Mouse (Mus musculus) lung, postnatal 36 days (tissue): ENCODE data around the gene Gm49661.

Source experiments
- DNase-seq: peaks from one replicate; pipeline ENCODE4 v3.0.0; 2022; ENCODE audit warnings: mixed read lengths

Gene Gm49661

DNA sequence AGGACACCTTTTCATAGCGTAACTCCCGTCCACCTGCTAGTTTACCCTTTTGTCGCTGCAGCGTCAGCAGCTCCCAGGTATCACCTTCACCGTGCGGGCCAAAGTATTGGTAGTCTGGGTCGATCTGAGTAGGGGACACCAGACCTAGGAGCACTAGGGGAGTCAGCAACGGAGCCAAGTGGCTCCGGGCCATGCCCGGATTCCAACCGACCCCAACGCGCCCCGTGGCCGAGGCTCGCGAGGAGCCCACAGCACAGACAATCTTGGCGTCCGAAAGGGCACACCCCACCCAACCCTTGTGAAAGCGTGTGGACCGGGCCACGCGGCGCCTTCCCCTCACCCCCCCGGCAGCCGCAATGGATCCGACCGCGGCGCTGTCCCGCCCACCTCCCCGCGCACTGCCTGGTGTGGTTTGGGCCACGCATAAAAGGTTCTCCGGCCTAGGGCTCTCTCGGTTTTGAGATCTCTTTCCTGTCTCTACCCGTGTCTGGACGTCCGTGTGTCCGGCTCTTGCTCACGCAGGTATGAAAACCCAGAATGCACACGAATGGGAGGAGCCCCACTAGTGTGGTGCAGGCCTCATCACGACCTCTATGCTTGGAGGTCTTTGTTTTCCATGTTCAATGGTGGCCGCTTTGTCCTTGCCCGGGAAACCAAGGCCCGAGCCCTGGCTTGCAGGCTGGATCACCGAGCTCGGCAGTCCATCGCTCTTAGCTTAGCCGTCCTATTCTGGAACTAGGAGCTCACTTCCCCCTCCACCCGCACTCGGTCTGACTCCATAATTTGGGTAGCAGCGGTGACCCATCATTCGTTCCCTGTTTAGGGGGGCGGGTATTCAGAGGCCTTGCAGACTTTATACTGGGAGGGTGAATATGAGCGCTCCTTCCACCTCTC, at the start of gene Gm49661, which contains the start of the genes Prdx2 and Rnaseh2a:
TSS of gene Gm49661 (minus strand) at position 193 of the 894 bp plus-strand sequence.
TSS of gene Prdx2 (plus strand) at position 347 of the 894 bp plus-strand sequence.
TSS of gene Rnaseh2a (minus strand) at position 527 of the 894 bp plus-strand sequence.
- DNase-seq = peak; percentile 80

DNA sequence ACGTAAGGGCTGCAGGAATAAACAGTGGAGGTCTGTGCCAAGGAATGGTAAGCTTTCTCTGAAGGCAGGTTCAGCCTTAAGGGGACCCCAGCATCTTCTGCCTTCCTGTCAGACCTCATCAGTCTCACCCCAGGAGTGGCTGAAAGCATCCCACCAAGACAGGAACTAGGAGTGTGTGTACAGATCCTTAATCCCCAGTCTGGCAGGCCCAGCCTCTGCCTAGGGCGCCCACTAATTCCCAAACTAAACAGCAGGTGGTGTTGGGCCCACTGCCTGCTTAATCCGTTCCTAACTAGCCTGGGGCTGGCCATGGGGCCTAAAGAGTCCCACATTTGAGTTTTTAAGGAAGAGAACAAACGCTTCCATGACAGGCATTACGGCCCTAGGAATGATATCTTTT, 48.0 kb upstream of the Gm49661 start:
- DNase-seq = no peak

DNA sequence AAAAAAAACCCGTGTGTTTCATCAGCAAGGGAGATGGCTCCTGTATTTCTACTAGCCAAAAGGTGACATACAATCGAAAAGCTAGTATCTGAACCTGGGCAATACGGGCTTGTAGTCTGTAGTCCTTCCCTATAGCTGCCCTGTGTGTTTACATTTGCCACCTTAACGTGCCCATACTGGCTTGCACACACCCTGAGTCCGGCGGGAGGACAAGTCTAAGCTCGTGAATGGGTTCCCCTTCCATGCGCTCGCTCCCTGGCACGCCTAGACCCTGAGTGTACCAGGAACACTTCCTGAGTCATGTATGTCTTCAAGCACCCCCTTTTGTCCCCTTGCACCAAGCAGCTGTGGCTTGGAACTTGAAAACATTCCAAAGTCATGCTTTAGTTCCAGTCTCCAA, 47.5 kb upstream of the Gm49661 start:
- DNase-seq = no peak

DNA sequence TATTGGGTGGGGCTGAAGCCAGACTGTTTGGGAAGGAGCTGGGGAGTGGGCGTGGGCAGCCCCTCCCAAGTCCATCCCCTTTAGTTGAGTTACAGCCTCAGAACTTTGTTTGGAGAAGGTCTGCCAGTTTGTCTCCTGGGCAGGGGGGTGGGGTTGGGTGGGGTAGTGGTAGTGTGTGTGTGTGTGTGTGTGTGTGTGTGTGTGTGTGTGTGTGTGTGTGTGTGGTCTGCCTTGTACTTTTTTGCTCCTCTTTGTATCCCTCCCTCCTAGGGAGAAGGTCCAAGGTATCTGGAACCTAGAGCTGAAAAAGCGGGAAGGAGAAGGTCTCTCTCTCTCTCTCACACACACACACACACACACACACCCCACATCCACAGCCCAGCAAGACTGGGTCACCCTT, 45.2 kb upstream of the Gm49661 start, which contains the start of gene Best2:
TSS of gene Best2 (minus strand) at position 101 of the 400 bp plus-strand sequence.
- DNase-seq = no peak

DNA sequence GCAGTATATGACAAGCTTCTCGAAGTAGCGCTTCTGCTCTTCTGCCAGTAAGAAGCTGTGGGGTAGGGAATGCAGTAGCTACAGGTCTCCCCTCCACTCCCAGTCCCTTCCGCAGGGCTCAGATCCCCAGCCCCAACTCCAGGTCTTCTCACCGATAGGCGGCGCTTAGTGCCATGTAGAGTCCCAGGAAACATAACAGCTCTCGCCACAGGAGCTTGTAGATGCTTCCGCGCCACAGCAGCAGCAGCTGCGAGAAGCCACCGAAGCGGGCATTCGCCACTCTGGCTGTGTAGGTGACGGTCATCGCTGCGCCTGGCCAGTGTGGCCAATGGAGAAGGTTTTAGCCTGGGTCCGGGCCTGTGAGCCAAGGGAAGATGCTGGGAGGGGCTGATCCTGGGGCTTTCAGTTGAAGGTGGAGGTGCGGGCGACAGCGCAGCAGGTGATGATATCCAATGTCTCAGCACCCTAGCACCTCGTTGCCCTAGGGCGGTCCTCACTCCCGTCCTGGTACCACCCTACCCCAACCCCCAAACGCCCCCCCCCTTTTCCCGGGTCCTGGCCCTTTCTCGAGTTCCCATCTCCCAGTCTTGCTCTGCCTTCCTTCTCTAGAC, 44.1 kb upstream of the Gm49661 start:
- DNase-seq = peak; percentile 89

DNA sequence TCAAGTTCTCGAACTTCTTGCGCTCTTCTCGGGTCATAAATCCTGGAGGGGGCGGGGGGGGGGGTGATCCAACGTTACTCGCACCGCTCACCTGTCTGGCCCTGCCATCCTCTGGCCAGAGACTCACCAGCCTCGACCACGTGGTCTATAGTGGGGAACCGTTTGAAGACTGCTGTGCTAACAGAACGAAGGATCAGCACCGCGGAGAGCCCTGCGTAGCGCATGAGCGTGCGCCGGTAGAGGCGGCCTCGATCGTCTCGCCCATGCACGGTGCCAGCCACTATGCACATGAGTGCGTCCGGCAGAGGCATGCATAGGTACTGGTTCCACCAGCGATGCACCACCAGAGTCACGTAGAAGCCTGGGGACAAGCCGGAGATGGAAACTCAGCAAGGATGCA, 42.0 kb upstream of the Gm49661 start:
- DNase-seq = no peak

DNA sequence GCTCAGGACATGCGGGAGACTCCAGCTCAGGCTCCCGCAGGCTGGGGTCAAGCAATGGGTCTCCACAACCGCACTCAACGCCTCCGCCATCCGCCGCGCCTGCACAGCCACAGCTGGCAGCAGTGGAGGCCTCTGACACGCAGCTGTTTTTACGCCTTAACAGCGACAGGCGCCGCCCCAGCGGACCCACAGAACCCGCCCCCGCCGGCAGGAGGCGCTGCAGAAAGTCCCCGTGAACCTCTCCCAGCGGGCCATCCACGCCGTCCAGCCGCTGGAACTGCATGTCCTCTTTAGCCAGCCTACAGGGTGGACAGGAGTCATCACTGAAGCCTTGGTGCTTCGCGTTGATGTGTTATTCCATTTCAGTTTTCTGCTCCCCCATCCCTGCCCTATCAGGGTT, 38.5 kb upstream of the Gm49661 start:
- DNase-seq = peak; percentile 62

DNA sequence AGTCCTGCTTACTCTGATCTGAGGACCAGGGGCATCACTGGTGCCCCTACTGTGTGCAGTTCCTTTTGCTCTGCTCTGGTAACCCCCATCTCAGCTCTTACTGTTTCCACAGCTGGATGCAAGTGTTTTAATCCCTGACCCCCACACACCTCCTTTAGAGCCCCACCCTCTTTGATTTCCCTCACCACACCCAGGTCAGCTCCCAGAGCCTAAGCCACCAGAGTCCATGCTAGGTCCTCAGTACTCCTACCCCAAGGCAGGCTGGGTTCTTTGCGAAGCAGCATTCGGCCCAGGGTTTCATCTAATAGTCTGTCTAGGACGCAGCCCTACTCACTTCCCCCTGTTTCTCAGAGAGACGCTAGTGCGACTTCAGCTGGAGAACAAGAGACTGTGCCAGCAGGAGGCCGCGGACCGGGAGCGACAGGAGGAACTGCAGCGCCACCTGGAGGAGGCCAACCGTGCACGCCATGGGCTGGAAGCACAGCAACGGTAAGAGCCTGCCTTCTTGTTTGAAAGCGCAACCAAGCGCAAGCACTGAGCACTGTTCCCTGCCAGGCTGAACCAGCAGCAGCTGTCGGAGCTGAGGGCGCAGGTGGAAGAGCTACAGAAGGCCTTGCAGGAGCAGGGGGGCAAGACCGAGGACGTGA, 28.5 kb upstream of the Gm49661 start:
- DNase-seq = peak; percentile 96

DNA sequence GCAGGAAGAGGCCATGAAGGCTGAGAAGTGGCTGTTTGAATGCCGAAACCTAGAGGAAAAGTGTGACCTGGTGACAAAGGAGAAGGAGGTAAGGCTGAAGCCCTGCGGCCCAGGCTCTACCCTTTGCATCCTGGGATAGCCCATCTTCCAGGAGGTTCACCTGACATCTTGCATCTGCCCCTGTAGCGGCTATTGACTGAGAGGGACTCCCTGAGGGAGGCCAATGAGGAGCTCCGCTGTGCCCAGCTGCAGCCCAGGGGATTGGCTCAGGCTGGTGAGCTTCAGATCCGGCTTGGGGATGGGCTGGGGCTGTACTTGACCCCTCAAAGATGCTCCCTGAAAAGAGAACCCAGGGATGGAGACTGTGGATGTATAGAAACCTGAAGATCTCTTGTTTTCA, 27.7 kb upstream of the Gm49661 start:
- DNase-seq = no peak

DNA sequence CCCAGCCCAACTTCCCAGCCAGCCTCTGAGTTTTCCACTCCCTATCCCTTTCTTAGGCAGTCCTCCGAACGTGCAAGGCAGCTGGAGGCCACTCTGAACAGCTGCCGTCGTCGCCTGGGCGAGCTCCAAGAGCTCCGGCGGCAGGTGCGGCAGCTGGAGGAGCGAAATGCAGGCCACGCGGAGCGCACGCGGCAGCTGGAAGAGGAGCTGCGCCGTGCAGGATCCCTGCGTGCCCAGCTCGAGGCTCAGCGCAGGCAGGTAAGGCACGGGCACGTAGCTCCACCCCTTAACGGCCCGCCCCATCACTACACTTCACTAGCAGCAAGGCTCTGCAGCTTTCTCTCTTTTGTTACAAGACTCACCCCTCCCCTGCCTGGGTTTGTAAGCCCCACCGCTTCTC, 26.4 kb upstream of the Gm49661 start:
- DNase-seq = no peak

DNA sequence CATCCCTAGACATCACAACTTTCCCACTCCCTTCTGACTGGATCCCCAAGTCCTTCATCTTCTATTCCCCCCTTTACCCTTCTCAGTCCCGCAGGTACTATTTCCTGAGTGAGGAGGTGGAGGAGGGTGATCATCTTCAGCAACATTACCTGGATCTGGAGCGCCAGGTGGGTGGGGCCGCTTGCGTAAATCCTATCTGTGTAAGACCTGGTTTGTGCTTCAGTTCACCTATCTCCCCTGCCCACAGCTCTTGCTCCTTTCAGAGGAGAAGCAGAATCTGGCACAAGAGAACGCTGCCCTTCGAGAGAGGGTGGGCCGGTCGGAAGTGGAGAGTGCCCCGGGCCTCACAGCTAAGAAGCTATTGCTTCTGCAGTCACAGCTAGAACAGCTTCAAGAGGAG, 25.1 kb upstream of the Gm49661 start:
- DNase-seq = no peak

DNA sequence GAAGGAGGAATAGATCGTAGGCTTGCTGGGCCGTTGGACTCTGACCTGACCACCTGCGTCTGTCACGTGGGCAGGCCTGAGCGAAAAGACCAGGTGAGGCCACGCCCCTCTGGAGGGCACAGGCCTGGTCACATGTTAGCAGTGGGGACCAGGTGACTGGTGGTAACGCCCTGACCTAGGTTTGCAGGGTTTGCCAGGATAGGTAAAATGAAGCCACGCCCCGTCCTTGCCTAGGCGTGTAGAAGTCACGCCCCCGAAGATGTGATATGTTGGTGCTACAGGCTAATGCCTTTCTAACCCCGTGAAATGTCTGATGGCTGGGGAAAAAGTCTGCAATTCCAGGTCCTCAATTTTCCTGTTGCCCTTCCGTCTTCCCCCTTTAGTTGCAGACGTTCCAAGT, 21.6 kb upstream of the Gm49661 start:
- DNase-seq = peak; percentile 94

DNA sequence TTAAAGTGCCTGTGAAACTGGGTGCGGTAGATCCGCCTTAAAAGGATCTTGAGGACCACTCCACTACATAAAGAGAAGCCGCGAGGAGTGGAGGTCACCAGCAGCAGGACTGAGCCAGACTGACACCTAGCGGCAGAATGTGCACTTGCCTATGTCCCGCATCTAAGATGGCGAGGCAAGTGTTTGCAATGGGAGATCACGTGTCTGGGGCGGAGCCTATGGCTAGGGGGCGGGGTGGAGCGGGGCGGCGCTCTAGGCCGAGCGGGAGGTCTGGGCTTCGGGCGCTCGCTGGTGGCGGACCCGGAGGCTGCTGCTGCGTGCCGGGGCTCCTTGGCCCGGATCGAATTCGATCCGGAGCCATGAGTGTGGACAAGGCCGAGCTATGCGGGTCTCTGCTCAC, 21.1 kb upstream of the Gm49661 start, which contains the start of gene Hook2:
TSS of gene Hook2 (plus strand) at position 255 of the 400 bp plus-strand sequence.
- DNase-seq = peak; percentile 99

DNA sequence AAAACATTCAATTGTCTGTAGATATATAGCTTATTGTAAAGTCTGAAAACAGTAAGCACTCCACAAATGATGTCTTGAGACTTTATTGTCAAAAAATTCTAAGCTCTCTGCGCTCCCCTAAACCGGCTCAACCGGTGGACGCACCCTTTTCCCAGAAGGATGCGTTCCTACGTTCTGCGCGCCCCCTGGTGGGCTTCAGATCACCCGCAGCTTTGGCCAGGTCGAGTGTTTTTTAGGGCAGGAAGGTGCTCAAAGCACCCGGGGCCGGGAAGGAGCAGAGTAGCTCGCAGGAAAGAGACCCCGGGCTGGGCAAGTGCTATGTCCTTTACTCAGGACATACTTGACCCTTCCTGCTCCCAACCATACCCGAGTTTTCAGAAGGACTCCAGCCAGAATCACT, 20.6 kb upstream of the Gm49661 start:
- peak; percentile 98 for DNase-seq

DNA sequence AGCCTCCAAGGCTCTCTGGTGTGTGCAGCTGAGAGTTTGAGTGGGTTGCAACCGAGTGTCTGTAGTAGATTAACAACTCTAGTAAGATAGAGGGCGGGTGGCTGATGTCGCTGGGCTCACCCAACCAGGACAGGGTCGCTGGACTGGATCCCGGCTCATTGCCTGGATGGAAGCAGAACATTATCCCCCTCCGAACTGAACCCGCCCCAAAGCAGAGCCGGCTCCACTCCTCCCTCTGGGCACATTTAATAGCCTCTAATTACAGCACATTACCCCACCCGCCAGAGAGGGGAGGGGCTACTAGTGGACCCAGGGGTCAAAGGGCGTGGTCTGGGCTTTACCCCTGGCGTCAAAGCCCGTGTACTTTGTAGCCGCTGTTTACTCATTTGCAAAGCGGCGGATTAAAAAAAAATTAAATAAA, 20.1 kb upstream of the Gm49661 start:
- DNase-seq = peak; percentile 78

DNA sequence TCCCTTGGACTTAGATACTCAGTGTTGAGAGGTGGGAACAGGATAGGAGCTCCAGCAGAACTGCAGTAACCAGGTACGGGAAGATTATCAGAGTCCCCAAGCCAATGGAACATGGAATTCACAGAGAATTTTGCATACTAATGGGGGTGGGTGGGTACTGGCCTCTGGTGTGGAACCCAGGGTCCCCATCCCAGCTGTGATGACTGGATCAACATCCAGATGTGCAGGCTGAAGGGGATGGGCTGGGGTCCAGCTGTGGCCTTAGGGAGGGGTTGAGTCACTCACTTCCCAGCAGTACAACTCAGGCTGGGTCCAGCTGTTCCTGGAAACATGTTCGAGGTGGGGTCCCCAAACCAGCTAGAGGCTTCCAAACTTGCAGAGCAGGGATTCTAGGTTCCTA, 18.7 kb upstream of the Gm49661 start:
- DNase-seq = no peak

DNA sequence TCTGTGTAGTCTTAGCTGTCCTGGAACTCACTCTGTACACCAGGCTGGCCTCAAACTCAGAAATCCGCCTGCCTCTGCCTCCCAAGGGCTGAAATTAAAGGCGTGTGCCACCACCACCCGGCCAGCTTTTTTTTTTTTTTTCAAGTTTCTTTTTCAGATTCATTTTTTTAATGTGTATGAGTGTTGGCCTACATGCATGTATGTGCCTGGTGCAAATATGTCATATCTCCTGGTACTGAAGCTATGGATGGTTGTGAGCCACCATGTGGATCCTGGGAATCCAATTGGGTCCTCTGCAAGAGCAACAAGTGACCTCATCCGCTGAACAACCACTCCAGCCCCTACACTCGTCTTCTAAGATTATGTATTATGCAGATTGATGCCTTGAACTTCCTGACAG, 18.2 kb upstream of the Gm49661 start:
- no peak for DNase-seq

DNA sequence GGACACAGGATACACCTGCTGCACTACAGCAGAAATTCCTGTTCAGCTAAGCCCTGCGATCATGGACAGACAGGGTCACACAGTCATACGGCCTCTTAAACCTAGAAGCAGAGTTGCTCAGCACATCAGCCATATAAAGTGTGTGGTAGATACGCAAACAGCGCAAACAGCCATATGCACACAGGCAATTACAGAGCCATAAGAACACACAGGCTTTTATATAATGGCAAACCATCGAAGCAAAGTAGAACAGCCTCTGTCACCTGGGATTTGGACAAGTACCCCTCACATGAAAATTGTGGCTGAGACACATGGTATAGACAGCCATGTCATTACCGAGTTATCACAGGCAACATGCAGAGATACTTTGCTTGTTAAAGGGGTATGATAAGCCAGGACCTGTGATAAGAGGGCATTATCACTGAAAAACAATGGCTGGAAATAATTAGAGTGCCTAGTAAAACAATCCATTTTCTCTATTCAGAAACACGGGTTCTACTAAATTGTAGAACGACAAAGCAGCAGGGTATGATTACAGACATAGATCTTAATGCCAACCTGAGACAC, 17.2 kb upstream of the Gm49661 start:
- DNase-seq = no peak

DNA sequence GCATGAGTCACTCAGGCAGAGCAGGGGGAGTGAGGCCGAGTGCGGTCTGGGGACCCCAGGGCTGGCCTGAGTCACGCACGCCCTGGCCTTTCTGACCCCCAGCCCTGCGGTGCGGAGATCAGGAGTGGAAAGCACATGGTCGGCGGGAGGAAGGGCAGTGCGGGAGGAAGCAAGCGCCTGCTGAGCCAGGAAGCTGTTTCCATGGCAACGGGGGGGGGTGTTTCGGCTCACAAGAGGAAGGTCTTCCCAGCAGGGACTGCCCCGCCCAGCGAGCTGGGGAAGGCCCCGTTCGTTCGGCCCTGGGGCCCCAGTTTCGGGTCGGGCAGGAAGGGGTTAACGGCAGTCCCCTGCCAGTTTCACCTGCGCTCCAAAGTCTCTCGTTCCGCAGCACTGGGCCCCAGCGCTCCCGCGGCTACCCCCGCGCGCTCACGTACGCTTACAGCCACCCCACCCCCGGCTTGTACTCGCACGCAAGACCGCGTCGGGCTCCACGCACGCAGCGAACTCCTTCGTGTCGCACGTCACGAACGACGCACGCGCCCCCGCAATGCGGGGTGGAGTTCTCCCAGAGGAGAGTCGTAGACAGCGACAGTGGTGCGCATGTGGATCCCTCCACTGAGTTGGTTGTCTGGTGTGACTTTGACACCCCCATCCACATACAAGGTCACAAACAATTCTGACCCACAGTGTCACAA, 16.6 kb upstream of the Gm49661 start:
- DNase-seq = peak; percentile 97

DNA sequence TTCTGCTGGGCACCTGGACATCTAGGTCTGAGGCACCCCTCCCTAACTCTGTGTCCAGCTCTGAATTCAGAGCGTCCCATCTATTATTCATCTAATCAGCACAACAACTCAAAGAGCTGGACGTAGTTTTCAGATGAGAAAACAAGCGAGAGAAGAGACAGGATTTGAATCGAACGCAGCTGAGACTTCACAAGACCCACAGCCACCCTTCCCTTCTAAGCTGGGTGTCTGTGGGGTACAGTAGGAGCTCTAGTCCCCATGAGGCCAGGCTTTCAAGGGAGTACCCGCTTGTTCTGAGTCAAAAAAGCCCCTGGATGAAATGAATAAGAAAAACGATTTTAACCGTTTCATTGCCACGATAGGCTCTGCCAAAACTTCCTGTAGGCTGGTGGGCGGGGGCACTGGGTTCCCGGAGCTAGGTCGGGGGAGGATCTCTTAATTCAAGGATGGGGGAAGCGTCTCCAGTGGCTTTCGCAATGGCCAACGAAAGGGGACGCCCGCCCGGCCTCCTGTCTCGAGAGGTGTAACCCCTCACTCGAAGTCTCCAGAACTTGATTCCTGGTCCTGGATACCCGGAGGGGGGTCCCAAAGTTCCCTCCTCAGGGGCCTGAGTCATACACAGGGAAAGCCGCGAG, 15.9 kb upstream of the Gm49661 start:
- peak; percentile 63 for DNase-seq

DNA sequence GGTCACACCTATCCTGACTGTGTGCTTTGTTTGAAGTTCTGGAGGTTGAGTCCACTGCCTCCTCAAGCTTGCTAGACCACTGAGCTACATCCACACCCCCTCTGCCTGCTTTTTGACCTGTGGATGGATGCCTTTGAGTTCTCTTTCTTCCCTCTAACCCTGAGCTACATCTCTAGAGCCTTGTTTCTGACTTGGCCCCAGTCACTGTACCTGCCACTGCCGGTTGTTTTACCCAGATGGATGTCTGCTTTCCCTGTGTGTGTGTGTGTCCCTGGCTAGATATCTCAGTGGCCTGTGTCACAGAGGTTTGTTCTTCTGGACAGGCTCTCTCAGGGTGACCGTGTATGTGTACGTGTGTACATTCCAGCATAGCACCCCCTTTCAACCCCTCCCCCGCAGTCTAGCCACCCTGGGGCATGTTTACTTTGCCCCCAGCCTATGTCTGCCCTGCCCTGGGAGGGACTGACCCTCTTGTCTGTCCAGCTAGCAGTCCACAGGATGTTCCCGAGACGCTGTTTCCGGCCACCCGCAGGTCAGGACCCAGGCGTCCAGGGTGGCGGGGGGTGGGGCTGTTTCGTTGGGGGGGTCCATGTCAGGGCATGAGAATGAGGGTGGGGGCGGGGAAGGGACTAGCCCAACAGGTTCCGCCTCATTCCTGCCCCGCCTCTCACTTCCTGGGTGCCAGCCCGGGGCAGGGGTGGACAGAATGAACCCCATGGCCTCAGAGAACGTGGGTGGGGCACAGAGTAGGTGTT, 15.2 kb upstream of the Gm49661 start:
- peak; percentile 85 for DNase-seq
